Mouse (Mus musculus) urinary bladder, adult 18-20 months (tissue): ENCODE measurements around the gene F13a1.

Experiments used
- DNase-seq, 2 experiments: peaks; one replicate each; pipeline ENCODE4 v3.0.0; 2022; ENCODE audit warnings: low spot score in 2 of 2, mixed read lengths in 2 of 2

Gene F13a1

DNA sequence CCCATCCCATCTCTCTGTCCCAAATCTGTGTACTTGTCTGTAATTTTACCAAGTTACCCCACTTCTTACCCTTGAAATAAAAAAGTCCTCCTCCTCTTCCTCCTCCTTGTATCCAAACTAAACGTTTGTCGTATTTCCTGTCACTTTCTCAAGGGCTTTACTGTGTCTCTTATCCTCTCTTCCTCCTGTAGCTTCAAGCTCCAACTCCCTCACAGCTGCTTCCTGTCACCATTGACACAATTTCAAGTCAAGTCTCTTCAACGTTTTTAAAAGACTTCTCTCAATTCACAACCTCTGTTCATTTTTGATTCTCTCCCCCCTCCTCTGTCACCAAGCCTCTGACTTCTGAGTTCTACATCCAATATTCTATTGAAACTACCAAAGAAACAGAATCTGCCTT lies at the start of gene F13a1:
Gene F13a1, minus strand, starts transcription at position 119 of the 400 bp plus-strand sequence.
- no peak for DNase-seq

DNA sequence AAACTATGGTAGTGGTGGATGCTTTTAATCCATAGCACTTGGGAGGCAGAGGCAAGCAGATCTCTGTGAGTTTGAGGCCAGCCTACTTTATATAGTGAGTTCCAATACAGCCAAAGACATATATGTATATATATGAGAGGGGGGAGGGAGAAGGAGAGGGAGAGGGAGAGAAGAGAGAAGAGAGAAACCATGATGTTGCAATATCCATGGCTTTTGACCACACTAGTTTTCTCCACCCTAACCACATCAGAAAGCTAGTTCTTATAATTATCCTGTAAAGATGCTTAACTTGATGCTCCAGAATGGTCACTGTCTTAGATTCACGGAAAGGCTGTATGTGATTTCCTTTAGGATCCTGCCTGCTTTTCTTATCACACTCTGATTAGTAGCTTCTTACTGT lies 41.6 kb upstream of the F13a1 start:
- no peak for DNase-seq

DNA sequence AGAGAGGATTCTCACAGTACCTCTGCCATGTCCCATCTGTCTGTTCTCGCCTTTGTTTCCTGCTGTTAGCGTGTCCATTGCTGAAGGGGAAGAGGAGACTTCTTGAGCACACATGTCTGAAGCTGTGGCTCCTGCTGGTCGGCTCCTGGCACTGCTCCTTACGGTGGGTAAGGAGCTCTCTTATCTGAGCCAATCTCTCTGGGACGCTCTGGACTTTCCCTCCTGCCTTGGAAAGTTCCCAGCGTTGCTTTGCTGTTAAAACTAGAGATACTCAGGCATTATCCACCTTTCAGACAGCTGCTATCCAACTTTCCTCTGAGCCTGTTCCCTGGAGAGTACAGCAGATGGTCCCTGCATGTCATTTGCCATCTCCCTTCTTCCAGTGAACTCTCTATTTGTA lies 39.1 kb upstream of the F13a1 start:
- DNase-seq, result no peak

DNA sequence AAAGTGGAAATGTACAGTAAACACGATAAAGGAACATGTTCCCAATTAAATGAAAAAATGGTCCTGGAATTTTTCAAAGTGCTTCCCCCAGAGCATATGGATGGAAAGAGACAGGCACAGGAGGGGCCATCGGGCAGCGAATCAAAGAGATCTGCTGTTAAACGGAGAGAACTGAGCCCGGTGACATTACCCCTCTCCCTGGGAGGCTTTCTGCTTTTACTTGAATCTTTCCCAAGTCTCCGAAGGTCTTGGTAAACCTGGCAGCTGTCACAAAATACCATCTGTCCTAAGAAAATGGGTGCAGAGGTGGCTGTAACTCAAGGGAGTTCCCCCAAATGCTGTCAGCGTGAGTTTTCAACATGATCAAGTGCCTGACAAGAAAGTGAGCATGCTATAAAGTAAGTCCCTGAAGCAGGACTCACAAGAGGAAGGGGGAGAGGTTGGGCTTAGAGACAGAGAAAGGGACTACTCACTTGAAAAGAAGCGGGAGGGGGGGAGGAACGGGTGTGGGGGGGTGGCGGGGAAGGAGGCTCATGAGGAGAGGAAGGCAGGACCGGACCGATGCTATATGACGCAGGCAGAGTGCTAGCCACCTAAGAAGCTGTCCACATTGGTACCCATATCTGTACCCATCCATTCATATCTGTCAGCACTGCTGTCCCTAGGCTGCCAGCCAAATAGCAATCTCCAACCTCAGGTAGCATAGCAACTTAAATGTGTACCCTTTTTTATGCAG lies 31.6 kb upstream of the F13a1 start:
- DNase-seq, result no peak

DNA sequence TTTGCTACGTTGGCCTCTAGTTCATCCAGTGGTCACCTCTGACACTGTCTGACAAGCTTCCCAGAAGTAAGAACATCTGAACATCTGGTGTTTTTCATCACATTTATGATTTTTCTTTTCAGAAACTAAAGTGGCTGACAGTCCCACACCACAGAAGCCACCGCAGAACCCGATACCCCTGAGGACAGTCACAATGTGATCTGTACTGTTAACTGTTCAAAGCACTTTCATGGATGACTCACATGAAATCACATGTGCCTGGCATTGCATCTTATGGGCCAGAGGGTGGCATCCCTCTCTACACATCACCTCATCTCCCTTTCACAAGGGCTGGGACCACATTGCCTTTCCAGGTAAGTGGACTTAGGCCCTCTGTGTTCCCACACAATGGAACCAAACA lies 21.3 kb upstream of the F13a1 start:
- DNase-seq, result no peak

DNA sequence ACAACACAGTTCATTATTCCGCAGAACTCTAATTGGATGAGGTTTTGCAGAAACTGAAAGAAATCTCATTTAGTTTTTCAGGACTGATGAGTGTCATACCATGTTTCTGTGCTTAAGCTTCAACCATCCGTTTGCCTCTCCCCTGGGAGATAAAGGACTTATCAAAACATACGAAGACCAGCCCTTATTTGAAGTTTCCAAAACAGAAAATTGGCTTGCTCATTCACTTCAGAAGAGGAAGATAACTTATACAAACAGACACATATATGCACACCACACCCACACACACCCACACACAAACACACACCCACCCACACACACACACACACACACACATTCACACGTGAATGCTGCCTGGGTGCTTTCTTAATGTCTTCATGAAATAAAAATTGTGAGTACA lies 20.8 kb upstream of the F13a1 start:
- no peak for DNase-seq

DNA sequence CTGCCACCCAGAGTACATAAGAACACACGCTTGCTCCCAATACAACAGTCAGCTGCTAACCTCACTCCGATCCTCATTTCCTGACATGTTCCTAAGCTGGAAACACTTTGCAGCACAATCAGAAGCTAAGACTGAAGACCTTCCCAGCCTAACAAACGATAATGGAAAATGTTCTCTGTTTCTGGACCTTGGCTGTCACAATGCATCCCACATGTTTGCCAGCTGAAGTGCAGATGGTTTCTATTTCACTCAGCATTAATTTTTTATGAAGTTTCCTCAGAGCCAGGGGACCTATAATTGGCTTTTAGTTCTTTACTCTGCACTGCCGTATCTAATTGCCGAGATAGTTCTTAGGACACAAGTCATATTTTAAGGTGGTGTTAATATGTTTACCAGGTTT lies 10.8 kb upstream of the F13a1 start:
- no peak for DNase-seq

DNA sequence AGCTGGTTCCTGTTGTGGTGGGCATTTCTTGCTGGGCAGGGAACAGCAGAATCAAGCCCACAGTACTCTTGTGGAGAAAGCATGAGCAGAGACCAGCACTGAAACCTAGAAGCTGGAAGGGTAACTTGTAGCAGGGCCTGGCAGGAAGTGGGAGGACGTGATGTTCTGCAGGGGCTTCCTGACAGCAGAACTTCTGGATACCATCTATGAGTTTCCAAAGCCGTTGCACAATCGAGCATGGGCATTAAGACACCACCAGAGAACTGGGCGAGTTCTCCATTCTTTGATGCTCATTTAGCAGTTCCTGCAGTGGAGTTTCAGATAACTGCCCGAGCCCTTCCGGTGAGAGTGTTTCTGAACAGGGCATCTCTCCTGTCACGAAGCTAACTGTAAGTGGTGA lies 6.6 kb upstream of the F13a1 start:
- no peak for DNase-seq

DNA sequence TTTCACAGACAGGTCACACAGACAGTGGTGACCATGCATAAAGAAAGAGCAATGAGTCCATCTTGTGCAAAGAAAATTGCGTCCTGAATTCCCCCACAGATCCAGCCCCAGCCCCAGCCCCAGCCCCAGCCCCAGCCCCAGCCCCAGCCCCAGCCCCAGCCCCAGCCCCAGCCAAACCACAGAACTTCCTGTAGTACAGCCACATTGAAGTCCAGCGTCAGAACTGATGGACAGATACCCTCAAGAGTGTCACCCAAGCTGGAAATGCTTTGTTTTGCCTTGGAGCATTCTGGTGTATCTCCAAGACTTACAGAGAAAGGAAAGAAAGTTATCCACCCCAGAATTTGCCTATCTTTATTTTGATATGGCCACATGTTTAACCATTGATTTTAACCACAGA lies 413 bp downstream of the F13a1 start:
- no peak for DNase-seq

DNA sequence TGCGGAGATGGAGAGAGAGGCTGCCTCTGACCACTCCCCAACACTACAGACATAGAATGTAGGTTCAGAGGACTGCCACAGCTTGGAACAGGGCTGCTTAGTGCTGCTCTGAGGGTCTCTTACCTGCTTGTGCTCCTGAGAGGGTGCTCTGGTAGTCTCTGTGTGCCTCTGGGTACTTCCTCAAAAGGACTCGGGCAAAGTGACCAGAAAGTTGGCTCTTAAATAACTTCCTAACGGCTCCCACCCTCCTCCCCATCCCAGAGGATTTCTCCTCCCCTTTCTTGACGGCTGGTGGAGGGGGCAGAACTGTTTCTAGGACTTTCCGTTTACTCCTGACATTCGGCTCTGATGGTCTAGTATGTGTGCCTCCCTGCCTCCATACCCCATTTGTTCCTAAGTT lies 1.0 kb downstream of the F13a1 start:
- DNase-seq, result no peak

DNA sequence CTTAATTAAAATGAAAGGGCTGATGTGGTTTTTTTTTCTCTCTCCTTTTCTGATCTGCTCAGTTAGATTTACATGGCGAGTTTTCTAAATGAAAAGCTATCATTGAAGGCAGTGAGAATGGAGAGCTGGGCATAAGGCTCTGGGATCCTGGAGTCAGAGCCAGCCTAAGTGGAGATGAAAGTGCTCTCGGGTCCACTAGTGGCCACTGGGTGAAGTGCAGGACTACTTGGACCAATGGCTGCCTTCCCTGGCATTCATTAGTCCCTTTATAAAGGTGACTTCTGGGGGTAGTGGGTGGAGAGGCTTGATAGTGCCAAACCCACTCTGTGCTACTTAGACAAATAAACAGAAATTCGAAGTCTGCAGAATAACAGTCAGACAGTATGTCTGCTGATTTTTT lies 5.0 kb downstream of the F13a1 start:
- DNase-seq, result no peak

DNA sequence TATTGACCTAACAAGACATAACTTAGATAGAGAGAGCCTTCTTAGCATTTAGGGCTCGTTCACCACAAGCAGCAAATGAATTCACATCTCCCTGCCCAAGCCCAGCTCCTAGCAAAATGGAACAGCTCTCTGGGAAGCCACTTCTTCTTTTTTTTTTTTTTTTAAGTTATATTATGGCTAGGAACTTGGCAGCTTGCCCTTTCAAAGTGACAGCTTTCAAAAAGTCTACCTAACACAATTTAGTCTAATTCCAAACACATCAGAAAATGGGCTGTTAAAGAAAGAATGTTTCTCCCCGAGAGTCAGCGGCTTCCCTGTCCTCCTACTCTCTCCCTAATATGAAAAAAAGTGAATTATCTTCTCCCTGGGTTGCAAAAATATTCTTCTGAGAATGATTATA lies 15.3 kb downstream of the F13a1 start:
- DNase-seq, result no peak

DNA sequence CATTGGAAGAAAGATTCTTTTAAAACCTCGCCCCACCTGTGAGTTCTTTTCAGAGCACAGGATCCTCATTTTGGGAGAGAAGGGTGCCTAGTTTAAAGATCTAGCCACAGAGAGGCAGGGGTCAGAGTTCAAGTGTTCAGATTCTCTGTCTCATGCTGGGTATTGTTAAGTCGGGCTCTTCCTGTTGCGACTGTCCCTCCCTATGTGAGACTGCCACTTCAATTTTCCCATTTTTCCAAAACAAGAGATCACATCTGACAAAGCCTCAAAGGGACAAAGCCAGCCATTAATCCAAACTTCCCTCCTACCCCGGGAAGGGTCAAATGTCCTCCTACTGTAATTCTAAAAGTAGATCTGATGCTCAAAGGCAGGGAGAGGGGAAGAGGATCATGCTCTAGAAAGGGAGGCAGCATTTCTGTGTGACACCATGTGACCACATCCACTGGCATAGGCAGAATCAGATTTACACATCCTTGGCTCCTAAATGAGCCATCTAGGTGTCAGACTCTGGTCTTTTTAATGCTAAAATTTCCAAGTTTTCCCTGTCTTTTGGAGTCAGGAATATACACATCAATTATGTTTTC lies 24.0 kb downstream of the F13a1 start:
- no peak for DNase-seq

DNA sequence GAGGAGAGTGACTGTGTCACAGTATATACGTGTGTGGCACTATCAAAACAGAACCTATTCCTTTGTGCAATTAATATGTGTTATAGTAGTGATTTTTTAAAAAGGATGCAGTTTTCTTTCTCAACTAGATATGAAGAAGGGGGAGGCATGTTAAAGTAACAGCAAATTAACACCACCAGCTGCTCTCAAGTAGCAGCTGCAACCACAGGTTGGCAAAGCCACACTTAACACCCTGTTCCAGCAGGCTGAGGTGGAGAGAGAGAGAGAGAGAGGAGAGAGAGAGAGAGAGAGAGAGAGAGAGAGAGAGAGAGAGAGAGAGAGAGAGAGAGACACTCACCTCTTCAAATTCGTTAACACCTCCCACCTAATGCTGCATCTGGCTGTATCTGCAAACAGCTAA lies 28.5 kb downstream of the F13a1 start:
- no peak for DNase-seq

DNA sequence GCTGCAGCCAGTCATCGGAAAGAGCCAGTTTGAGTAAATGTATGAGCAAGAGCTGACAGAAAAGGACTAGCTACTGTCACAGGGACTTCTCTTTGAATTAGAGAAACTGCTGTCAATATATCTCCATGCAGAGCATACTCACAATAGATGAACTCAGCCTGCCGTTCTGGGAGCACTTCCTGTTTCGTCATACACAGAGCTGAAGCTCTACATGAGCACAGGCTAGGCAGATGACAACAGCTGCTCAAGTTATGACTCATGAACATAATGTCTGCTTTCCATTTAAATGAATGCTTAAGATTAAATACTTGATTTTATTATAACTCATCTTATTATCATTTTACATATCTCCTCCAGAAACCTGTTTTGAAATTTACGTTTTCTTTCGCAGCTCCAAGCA lies 39.3 kb downstream of the F13a1 start:
- no peak for DNase-seq

DNA sequence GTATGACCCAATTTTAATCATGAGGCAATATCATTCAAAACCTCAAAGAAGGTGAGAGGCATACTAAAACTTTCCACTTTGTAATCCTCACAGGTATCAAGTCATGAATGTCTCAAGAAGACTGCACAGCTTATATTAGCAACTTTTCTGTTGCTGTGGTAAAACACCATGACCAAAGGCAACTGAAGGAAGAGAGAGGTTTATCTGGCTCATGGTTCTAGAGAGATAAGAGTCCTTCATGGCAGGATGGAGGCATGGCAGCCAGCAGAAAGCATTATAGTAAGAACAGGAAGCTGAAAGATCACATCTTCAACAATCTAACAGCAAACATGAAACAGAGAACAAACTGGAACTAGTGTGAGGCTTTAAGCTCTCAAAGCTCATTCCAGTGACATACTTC lies 43.8 kb downstream of the F13a1 start:
- no peak for DNase-seq

DNA sequence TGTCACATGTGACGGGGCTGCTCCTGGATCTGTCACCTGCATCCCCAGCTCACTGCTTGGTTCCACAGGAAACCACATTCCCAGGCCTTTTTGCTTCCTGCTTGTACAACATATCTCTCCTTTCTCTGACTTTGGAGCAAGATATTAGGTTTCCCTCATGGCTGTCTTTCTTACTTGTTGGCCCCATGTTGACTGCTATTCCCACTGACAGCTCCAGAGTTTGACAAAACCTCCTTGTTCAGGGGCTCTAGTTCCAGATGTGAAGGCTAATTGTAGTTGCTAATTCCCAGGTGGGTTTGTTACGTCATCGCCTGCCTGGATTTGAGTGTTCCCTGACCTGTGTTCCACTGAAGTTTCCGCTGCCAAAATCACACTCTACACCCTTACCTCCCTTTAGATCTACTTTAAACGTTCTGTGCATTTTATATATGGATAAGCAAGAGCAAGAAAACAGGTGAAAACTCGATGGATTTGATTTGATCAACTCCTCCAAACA lies 50.8 kb downstream of the F13a1 start:
- DNase-seq, result no peak

DNA sequence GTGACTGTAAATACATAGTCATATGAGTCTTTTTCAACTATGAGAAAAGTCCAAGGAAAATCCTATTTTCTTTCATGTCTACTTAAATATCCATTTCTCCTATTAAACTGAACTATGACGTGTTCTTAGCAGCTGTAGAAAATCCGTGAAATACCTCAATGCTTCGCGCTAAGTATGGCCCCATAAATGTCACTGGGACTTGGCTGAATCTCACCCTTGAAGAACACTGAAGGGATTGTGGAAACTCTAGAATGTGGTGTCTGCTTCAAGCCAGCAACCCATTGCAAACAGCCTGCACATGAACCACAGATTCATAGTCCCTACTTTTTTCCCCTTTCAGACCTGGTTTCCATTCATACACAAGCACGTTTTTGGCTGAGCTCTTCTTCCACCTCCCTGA lies 56.5 kb downstream of the F13a1 start:
- DNase-seq, result no peak

DNA sequence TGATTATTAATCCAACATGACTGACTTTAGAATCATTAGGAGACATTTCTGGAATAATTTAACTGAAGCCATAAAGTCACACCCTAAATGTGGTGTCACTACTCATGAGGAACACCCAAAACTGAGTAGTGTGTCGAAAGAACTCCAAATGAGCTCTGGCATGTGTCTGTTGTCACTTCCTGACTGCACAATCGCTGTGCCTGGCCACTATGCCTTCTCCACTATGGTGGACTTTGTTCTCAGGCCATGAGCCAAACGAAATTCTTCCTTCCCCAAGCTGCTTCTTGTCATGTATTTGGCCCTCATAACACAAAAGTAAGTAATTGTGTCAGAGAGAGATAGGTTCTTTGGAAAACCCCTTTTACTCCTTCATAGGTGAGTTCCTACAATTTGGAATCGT lies 61.7 kb downstream of the F13a1 start:
- DNase-seq, result no peak

DNA sequence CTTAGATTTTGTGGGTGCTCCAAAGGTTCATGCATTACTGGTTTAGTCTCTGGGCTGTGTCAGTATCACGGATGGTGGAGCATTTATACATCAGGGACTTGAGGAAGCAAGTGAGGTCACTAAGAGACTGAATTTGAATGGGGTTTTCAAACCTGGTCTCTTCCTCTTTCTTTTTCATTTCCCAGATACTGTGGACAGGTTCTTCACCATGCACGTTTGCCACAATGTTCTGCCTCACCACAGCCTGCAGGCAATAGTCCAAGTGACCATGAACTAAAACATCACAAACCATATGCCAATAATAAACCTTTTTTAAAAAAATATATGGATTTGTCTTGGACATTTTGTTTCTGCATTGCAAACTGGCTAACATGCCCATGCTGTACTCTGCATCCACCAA lies 77.0 kb downstream of the F13a1 start:
- no peak for DNase-seq

DNA sequence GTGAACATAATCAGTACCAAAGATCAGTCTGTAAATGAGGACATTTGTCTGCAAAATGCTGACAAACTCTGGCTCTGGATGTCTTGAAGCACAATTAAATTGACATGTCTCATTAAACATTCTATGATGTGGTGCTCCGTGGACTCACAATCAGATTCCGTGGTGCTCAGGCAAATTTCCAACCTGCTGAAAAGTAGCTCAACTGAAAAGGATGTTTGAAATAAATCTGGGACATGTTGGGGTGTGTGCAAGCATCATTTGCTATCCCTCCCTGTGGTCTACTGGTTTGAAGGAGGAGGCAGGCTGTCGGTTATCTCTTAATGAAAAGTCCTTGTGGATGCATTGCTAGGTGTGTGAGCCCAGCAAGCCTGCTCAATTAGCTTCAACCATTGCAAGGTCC lies 77.8 kb downstream of the F13a1 start:
- no peak for DNase-seq

DNA sequence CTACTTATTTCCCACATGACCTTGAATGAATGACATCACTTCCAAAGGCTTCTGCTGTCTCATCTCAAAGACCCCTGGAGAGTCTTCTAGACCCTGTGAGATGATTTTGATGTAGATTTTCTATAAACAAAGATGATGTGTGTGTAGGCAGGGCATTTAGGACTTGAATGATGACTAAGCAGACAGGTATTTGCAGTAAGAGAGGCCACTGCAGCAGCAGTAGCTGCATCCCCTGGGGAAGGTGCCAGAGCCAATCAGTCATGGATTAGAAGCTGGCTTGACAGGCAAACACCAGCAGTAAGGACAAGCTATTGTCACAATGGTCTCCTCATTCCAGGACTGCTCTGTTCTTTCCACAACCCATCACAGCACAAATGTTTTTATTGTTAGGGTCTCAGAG lies 87.1 kb downstream of the F13a1 start:
- no peak for DNase-seq

DNA sequence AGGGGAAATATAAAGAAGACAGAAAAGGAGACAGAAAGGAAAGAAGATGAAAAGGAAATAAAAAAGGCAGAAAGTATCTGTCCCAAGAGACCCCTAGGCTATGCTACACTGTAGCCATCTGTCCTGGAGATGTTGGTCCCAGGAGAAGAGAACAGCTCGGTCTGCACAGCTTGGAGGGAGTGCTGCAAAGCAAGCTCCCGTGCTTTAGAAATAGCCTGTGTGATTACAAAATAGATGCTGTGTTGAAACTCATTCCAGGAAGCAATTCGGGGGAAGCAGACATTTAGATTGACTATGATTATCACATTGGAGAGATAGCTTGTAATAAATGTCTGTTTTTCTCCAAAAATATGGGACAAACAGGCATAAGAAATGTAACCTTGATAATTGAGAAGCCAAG lies 91.0 kb downstream of the F13a1 start:
- DNase-seq, result no peak

DNA sequence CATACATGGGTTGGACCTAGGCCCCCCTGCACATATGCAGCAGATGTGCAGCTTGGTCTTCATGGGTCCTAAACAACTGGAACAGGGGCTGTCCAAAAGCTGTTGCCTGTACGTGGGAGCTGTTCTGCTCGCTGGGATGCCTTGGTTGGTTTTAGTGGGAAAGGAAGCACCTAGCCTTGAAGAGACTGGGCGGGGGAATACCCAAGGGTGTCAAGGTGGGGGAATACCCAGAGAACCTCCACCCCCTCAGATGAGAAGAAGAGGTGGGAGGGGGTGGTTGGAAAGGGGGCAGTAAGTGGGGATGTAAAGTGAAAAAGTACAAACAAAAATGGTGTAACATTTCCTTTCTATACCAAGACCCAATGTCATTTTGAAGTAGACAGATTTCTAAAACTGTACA lies 95.1 kb downstream of the F13a1 start:
- DNase-seq, result no peak
